Mouse (Mus musculus): Measurements from ENCODE around the gene Prkar1b. TPM values are rescaled to one million over a fixed set of nuclear protein-coding genes. Genes with fewer than 3 reads are reported as not detected.

Gene Prkar1b
- polyA plus RNA-seq, 1 experiment from 2014 or later = 10.9 TPM

GRCm38 (mm10) chr5:139051276-139051675 lies 98.5 kb downstream of the Prkar1b start:
- Histone ChIP-seq H3K36me3 (ENCODE audit: control insufficient read depth, insufficient read depth, low read length) (no peaks in the 10 kb centered on the region), H3K27ac (ENCODE audit: low read depth, low read length) (no peak overlapping the region), H3K9ac (ENCODE audit: low read length) (no peak overlapping the region), H3K27me3 (ENCODE audit: control insufficient read depth, insufficient read depth, low read length) (no peaks in the 10 kb centered on the region), H3K4me3 (ENCODE audit: low read depth, low read length) (no peak overlapping the region), H3K4me2 (ENCODE audit: low read depth, low read length, severe bottlenecking) (no peak overlapping the region), H3K4me1 (replicated peaks; ENCODE audit: control insufficient read depth, insufficient read depth, low read length) (no peaks in the 10 kb centered on the region), H3K9me3 (ENCODE audit: control insufficient read depth, low read length) (no peaks in the 10 kb centered on the region)
- DNase-seq (ENCODE audit: low spot score) (no peak), ATAC-seq (replicated peaks; ENCODE audit: low FRiP score) (no peak)
- WGBS = 87% methylated on average over 18 of the region's 18 CpGs

GRCm38 (mm10) chr5:139049367-139049766 lies 100.4 kb downstream of the Prkar1b start:
- no peaks in the 10 kb centered on the region for H3K4me1 ChIP-seq (replicated peaks; ENCODE audit: control insufficient read depth, insufficient read depth, low read length)
- no peaks in the 10 kb centered on the region for H3K27me3 ChIP-seq (ENCODE audit: control insufficient read depth, insufficient read depth, low read length)
- H3K9me3 ChIP-seq (ENCODE audit: control insufficient read depth, low read length) = no peaks in the 10 kb centered on the region
- ATAC-seq (replicated peaks; ENCODE audit: low FRiP score) = no peak
- no peaks in the 10 kb centered on the region for H3K36me3 ChIP-seq (ENCODE audit: control insufficient read depth, insufficient read depth, low read length)
- no peak overlapping the region for H3K4me2 ChIP-seq (ENCODE audit: low read depth, low read length, severe bottlenecking)
- no peak for DNase-seq (ENCODE audit: low spot score)
- 82% methylated on average over 7 of the region's 7 CpGs for WGBS
- H3K4me3 ChIP-seq (ENCODE audit: low read depth, low read length) = no peak overlapping the region
- no peak overlapping the region for H3K9ac ChIP-seq (ENCODE audit: low read length)
- H3K27ac ChIP-seq (ENCODE audit: low read depth, low read length) = no peak overlapping the region

GRCm38 (mm10) chr5:139047171-139047570 lies 102.6 kb downstream of the Prkar1b start:
- DNase-seq (ENCODE audit: low spot score) = no peak
- no peak for ATAC-seq (replicated peaks; ENCODE audit: low FRiP score)
- H3K27me3 ChIP-seq (ENCODE audit: control insufficient read depth, insufficient read depth, low read length) = no peaks in the 10 kb centered on the region
- no peak overlapping the region for H3K4me2 ChIP-seq (ENCODE audit: low read depth, low read length, severe bottlenecking)
- no peaks in the 10 kb centered on the region for H3K36me3 ChIP-seq (ENCODE audit: control insufficient read depth, insufficient read depth, low read length)
- no peaks in the 10 kb centered on the region for H3K4me1 ChIP-seq (replicated peaks; ENCODE audit: control insufficient read depth, insufficient read depth, low read length)
- no peaks in the 10 kb centered on the region for H3K9me3 ChIP-seq (ENCODE audit: control insufficient read depth, low read length)
- H3K27ac ChIP-seq (ENCODE audit: low read depth, low read length) = no peak overlapping the region
- WGBS = 59% methylated on average over 2 of the region's 2 CpGs
- H3K4me3 ChIP-seq (ENCODE audit: low read depth, low read length) = no peak overlapping the region
- H3K9ac ChIP-seq (ENCODE audit: low read length) = no peak overlapping the region

GRCm38 (mm10) chr5:139046636-139047035 lies 103.2 kb downstream of the Prkar1b start:
- no peaks in the 10 kb centered on the region for H3K27me3 ChIP-seq (ENCODE audit: control insufficient read depth, insufficient read depth, low read length)
- H3K4me3 ChIP-seq (ENCODE audit: low read depth, low read length) = no peak overlapping the region
- 84% methylated on average over 5 of the region's 5 CpGs for whole genome bisulfite sequencing
- no peak overlapping the region for H3K27ac ChIP-seq (ENCODE audit: low read depth, low read length)
- ATAC-seq (replicated peaks; ENCODE audit: low FRiP score) = no peak
- no peak overlapping the region for H3K9ac ChIP-seq (ENCODE audit: low read length)
- no peaks in the 10 kb centered on the region for H3K36me3 ChIP-seq (ENCODE audit: control insufficient read depth, insufficient read depth, low read length)
- H3K9me3 ChIP-seq (ENCODE audit: control insufficient read depth, low read length) = no peaks in the 10 kb centered on the region
- DNase-seq (ENCODE audit: low spot score) = no peak
- H3K4me1 ChIP-seq (replicated peaks; ENCODE audit: control insufficient read depth, insufficient read depth, low read length) = no peaks in the 10 kb centered on the region
- H3K4me2 ChIP-seq (ENCODE audit: low read depth, low read length, severe bottlenecking) = no peak overlapping the region

DNA sequence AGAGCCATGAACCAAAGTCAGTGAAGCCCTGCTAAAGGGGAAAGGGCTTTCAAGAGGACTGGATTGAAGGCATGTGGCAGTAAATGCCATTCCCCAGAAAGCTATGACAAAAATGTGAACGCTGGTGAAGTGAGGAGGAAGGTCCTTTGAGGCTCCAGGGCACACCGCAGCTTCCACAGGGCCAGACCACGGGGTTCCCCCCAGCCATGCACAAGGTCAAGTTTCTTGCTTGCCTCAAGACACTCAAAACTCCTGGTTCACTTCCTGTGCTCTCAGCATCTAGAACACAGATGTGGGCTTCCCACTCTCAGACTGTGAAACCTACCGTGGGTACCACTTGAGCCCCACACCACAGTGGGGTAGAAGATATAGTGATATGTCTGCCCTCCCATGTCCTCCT lies 106.3 kb downstream of the Prkar1b start:
- Histone ChIP-seq H3K27me3 (ENCODE audit: control insufficient read depth, insufficient read depth, low read length) (no peaks in the 10 kb centered on the region), H3K4me3 (ENCODE audit: low read depth, low read length) (no peak overlapping the region), H3K9ac (ENCODE audit: low read length) (no peak overlapping the region), H3K4me1 (replicated peaks; ENCODE audit: control insufficient read depth, insufficient read depth, low read length) (no peaks in the 10 kb centered on the region), H3K9me3 (ENCODE audit: control insufficient read depth, low read length) (no peaks in the 10 kb centered on the region), H3K27ac (ENCODE audit: low read depth, low read length) (no peak overlapping the region), H3K36me3 (ENCODE audit: control insufficient read depth, insufficient read depth, low read length) (no peaks in the 10 kb centered on the region), H3K4me2 (ENCODE audit: low read depth, low read length, severe bottlenecking) (no peak overlapping the region)
- DNase-seq (ENCODE audit: low spot score) (no peak), ATAC-seq (replicated peaks; ENCODE audit: low FRiP score) (no peak)
- 89% methylated on average over 4 of the region's 4 CpGs for WGBS

DNA sequence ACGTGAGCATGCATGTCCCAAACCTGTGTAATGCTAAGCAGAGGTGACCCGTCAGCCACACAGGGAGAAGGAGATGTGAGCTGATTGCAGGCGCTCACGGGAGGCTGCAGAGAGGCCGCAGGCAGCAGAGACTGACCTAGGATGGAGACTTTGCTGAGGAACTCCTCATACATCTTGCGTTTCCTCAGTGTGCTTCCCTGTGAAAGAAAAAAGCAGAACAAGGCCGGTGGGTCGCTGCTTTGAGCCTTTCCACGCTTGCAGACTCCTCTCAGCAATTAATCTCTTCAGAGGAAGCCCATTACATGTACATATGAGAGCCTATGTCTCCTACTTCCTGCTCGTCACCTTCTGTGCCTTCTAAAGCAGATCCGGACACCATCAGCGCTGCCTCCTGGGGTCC lies 107.5 kb downstream of the Prkar1b start:
- no peak overlapping the region for H3K4me2 ChIP-seq (ENCODE audit: low read depth, low read length, severe bottlenecking)
- H3K9me3 ChIP-seq (ENCODE audit: control insufficient read depth, low read length) = no peaks in the 10 kb centered on the region
- no peak overlapping the region for H3K4me3 ChIP-seq (ENCODE audit: low read depth, low read length)
- no peak for DNase-seq (ENCODE audit: low spot score)
- no peaks in the 10 kb centered on the region for H3K4me1 ChIP-seq (replicated peaks; ENCODE audit: control insufficient read depth, insufficient read depth, low read length)
- H3K27me3 ChIP-seq (ENCODE audit: control insufficient read depth, insufficient read depth, low read length) = no peaks in the 10 kb centered on the region
- H3K36me3 ChIP-seq (ENCODE audit: control insufficient read depth, insufficient read depth, low read length) = no peaks in the 10 kb centered on the region
- H3K27ac ChIP-seq (ENCODE audit: low read depth, low read length) = no peak overlapping the region
- H3K9ac ChIP-seq (ENCODE audit: low read length) = no peak overlapping the region
- WGBS = 85% methylated on average over 12 of the region's 12 CpGs
- no peak for ATAC-seq (replicated peaks; ENCODE audit: low FRiP score)

DNA sequence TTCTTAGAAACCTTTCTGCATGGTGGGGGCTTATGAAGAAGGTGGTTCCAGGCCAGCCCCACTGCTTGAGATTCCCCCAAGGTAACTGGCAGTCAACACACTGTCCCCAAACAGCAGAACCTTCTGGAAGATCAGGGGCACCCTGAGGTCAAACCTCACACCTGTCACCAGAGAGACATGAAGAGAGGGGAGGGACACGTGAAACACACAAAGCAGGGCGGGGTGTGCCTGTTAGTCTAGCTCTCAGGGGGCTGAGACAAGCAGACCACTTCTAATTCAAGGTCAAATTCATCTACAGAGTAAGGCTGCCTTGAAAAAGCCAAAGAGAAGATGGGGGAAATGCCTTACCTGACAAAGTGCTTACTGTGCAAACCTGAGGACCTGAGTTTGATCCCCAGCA lies 114.6 kb downstream of the Prkar1b start:
- no peak for DNase-seq (ENCODE audit: low spot score)
- no peaks in the 10 kb centered on the region for H3K36me3 ChIP-seq (ENCODE audit: control insufficient read depth, insufficient read depth, low read length)
- no peak overlapping the region for H3K4me2 ChIP-seq (ENCODE audit: low read depth, low read length, severe bottlenecking)
- no peaks in the 10 kb centered on the region for H3K27me3 ChIP-seq (ENCODE audit: control insufficient read depth, insufficient read depth, low read length)
- H3K4me3 ChIP-seq (ENCODE audit: low read depth, low read length) = no peak overlapping the region
- H3K9ac ChIP-seq (ENCODE audit: low read length) = no peak overlapping the region
- WGBS = 74% methylated on average over 2 of the region's 2 CpGs
- H3K9me3 ChIP-seq (ENCODE audit: control insufficient read depth, low read length) = no peaks in the 10 kb centered on the region
- peaks cover 6% of the 10 kb centered on the region for H3K4me1 ChIP-seq (replicated peaks; ENCODE audit: control insufficient read depth, insufficient read depth, low read length)
- no peak for ATAC-seq (replicated peaks; ENCODE audit: low FRiP score)
- no peak overlapping the region for H3K27ac ChIP-seq (ENCODE audit: low read depth, low read length)

DNA sequence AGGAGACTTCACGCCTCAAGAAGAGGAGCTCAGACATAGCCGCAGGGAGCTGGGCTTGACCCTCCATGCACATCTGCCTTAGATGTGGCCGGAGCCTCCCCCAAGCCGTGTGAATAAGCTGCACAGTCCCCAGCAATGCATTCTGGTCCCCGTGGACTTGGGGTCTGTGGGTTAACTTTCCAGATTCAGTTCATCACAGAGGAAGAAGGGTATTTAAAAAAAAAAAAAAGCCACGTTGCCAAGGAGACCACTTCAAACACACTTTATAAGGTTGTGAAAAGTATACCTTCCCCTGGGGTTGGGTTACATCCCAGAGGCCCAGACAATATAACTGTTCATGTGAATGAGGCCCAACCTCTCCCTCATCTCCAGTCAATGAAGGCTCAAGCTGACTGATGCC lies 115.1 kb downstream of the Prkar1b start:
- Histone ChIP-seq H3K4me3 (ENCODE audit: low read depth, low read length) (no peak overlapping the region), H3K4me1 (replicated peaks; ENCODE audit: control insufficient read depth, insufficient read depth, low read length) (peaks cover 6% of the 10 kb centered on the region), H3K4me2 (ENCODE audit: low read depth, low read length, severe bottlenecking) (no peak overlapping the region), H3K36me3 (ENCODE audit: control insufficient read depth, insufficient read depth, low read length) (no peaks in the 10 kb centered on the region), H3K9ac (ENCODE audit: low read length) (no peak overlapping the region), H3K9me3 (ENCODE audit: control insufficient read depth, low read length) (no peaks in the 10 kb centered on the region), H3K27me3 (ENCODE audit: control insufficient read depth, insufficient read depth, low read length) (no peaks in the 10 kb centered on the region), H3K27ac (ENCODE audit: low read depth, low read length) (no peak overlapping the region)
- DNase-seq (ENCODE audit: low spot score) (no peak), ATAC-seq (replicated peaks; ENCODE audit: low FRiP score) (no peak)
- 47% methylated on average over 6 of the region's 6 CpGs for WGBS

GRCm38 (mm10) chr5:139033406-139034317 lies 116.1 kb downstream of the Prkar1b start:
- H3K4me1 ChIP-seq (replicated peaks; ENCODE audit: control insufficient read depth, insufficient read depth, low read length) = peaks cover 6% of the 10 kb centered on the region
- H3K9ac ChIP-seq (ENCODE audit: low read length) = no peak overlapping the region; the same call in 1 of the 2 replicates
- H3K4me2 ChIP-seq (ENCODE audit: low read depth, low read length, severe bottlenecking) = no peak overlapping the region
- WGBS = 40% methylated on average over 14 of the region's 14 CpGs
- ATAC-seq (replicated peaks; ENCODE audit: low FRiP score) = 0 out of 2 replicates have a peak, but pooled peaks have one; percentile 21
- no peak for DNase-seq (ENCODE audit: low spot score)
- no peaks in the 10 kb centered on the region for H3K36me3 ChIP-seq (ENCODE audit: control insufficient read depth, insufficient read depth, low read length)
- H3K27me3 ChIP-seq (ENCODE audit: control insufficient read depth, insufficient read depth, low read length) = no peaks in the 10 kb centered on the region
- no peak overlapping the region for H3K4me3 ChIP-seq (ENCODE audit: low read depth, low read length)
- no peak overlapping the region for H3K27ac ChIP-seq (ENCODE audit: low read depth, low read length)
- no peaks in the 10 kb centered on the region for H3K9me3 ChIP-seq (ENCODE audit: control insufficient read depth, low read length)

All from forebrain, embryonic 11.5 days (tissue).